Mouse (Mus musculus) lung, postnatal 0 days (tissue): Measurements from ENCODE around the gene Syn3. TPM values are rescaled to one million over a fixed set of nuclear protein-coding genes. Genes with fewer than 3 reads are reported as not detected.
A peak's percentile ranks its signal among the peaks of the same experiment; 100 is the strongest.
"Not testable (repeated sequence)": the region's sequence is repeated elsewhere in the genome, so short reads cannot be mapped to it uniquely, and the experiment has no call there.

Experiments used
- ATAC-seq: fragments of 200-750 bp; cut with Nextera tagmentation; 2 replicates; pipeline ENCODE4 v1.8.0; 2017; ENCODE audit warnings: moderate library complexity
- DNase-seq: peaks from one replicate; pipeline ENCODE4 v3.0.0-alpha.2; 2016; ENCODE audit warnings: low spot score
- H3K27ac ChIP-seq: fragments of 300-500 bp; sonication (generic); 2 replicates; pipeline ENCODE4 v1.5.1; 2014; ENCODE audit warnings: antibody characterized with exemption, mild to moderate bottlenecking, low read length, mixed read lengths
- H3K27me3 ChIP-seq: fragments of 300-500 bp; sonication (generic); replicated peaks from 2 replicates; pipeline ENCODE4 v1.6.1; 2014; ENCODE audit warnings: low read length, mixed read lengths; ENCODE audit not compliant: insufficient read depth
- H3K36me3 ChIP-seq: fragments of 300-500 bp; sonication (generic); 2 replicates; pipeline ENCODE4 v1.6.1; 2014; ENCODE audit warnings: low read length, mixed read lengths; ENCODE audit not compliant: insufficient read depth
- H3K4me1 ChIP-seq: fragments of 300-500 bp; sonication (generic); 2 replicates; pipeline ENCODE4 v1.6.1; 2014; ENCODE audit warnings: antibody characterized with exemption, low read depth, low read length, mixed read lengths; ENCODE audit not compliant: insufficient read depth
- H3K4me2 ChIP-seq: fragments of 300-500 bp; sonication (generic); replicated peaks from 2 replicates; pipeline ENCODE4 v1.6.1; 2014; ENCODE audit warnings: low read depth, mild to moderate bottlenecking, low read length, moderate library complexity, mixed read lengths
- H3K4me3 ChIP-seq: fragments of 300-500 bp; sonication (generic); 2 replicates; pipeline ENCODE4 v1.5.1; 2014; ENCODE audit warnings: low read depth, low read length
- H3K9ac ChIP-seq: fragments of 300-500 bp; sonication (generic); replicated peaks from 2 replicates; pipeline ENCODE4 v1.6.1; 2014; ENCODE audit warnings: low read depth, mild to moderate bottlenecking
- H3K9me3 ChIP-seq: fragments of 300-500 bp; sonication (generic); 2 replicates; pipeline ENCODE4 v1.6.1; 2016; ENCODE audit warnings: low read length, mixed read lengths
- CTCF ChIP-seq: IDR thresholded peaks from 2 replicates; pipeline ENCODE4 v1.5.1; 2016; ENCODE audit warnings: antibody characterized with exemption, mild to moderate bottlenecking
- EP300 ChIP-seq: IDR thresholded peaks from 2 replicates; pipeline ENCODE4 v1.6.1; 2016; ENCODE audit warnings: antibody characterized with exemption, mild to moderate bottlenecking, control low read depth
- WGBS: fragments of 180-500 bp; shearing (Covaris S2); extraction: QIAGEN DNeasy Blood & Tissue Kit; methylation state at CpG from one replicate; pipeline ENCODE4 v1.1.7; 2014; 5-methylcytosine and 5-hydroxymethylcytosine counted together
- polyA plus RNA-seq: library from polyadenylated mRNA; unstranded; fragments of >200 nt; fragmentation: Nextera tagmentation; extraction: Ambion mirVana; gene quantifications from 2 replicates; pipeline ENCODE4 v1.2.1, GENCODE M21; 2015

Gene Syn3
- polyA plus RNA-seq, 1 experiment from 2014 or later: 0.72 TPM

GRCm38 (mm10) chr10:86381150-86381921 lies 117.4 kb downstream of the Syn3 start:
- no peaks in the 10 kb centered on the region for H3K9me3 ChIP-seq
- H3K4me2 ChIP-seq: no peak overlapping the region
- no peaks in the 10 kb centered on the region for H3K27me3 ChIP-seq
- H3K9ac ChIP-seq: no peak overlapping the region
- no peak overlapping the region for H3K27ac ChIP-seq
- H3K4me3 ChIP-seq: no peak overlapping the region
- ATAC-seq (no peak), DNase-seq (no peak)
- no peaks in the 10 kb centered on the region for H3K36me3 ChIP-seq
- no peak for TF ChIP-seq CTCF
- TF ChIP-seq EP300: no peak
- 60% methylated on average over 9 of the region's 9 CpGs for WGBS
- no peaks in the 10 kb centered on the region for H3K4me1 ChIP-seq

GRCm38 (mm10) chr10:86380626-86381025 lies 118.1 kb downstream of the Syn3 start:
- 48% methylated on average over 2 of the region's 2 CpGs for WGBS
- Histone ChIP-seq H3K9ac (no peak overlapping the region), H3K4me3 (no peak overlapping the region), H3K4me2 (no peak overlapping the region), H3K4me1 (no peaks in the 10 kb centered on the region), H3K36me3 (no peaks in the 10 kb centered on the region), H3K27ac (no peak overlapping the region), H3K9me3 (no peaks in the 10 kb centered on the region), H3K27me3 (no peaks in the 10 kb centered on the region)
- no peak for TF ChIP-seq CTCF
- no peak for TF ChIP-seq EP300
- no peak for DNase-seq
- no peak for ATAC-seq

- TF ChIP-seq EP300: peak; percentile 25; the same call in 1 of the 2 replicates
- not testable (repeated sequence) for H3K9me3 ChIP-seq, H3K4me2 ChIP-seq, H3K4me1 ChIP-seq, H3K36me3 ChIP-seq, H3K27ac ChIP-seq, H3K9ac ChIP-seq, H3K4me3 ChIP-seq, H3K27me3 ChIP-seq
- DNase-seq: peak; percentile 60
- 58% methylated on average over 2 of the region's 2 CpGs for WGBS
- ATAC-seq: peak; percentile 77
These were observed 119.9 kb downstream of the Syn3 start for GRCm38 (mm10) chr10:86378803-86379202.

GRCm38 (mm10) chr10:86376392-86377185 lies 122.1 kb downstream of the Syn3 start:
- no peak for DNase-seq
- WGBS: 69% methylated on average over 8 of the region's 8 CpGs
- TF ChIP-seq EP300: no peak
- no peak for TF ChIP-seq CTCF

GRCm38 (mm10) chr10:86375903-86376302 lies 122.8 kb downstream of the Syn3 start:
- no peak overlapping the region for H3K27ac ChIP-seq
- no peaks in the 10 kb centered on the region for H3K27me3 ChIP-seq
- DNase-seq (no peak), ATAC-seq (peak; percentile 41; the same call in 1 of the 2 replicates)
- no peak for TF ChIP-seq EP300
- TF ChIP-seq CTCF: no peak
- H3K4me3 ChIP-seq: no peak overlapping the region
- no peak overlapping the region for H3K9ac ChIP-seq
- WGBS: 28% methylated on average over 11 of the region's 11 CpGs
- no peaks in the 10 kb centered on the region for H3K4me1 ChIP-seq
- H3K9me3 ChIP-seq: no peaks in the 10 kb centered on the region
- no peak overlapping the region for H3K4me2 ChIP-seq
- H3K36me3 ChIP-seq: no peaks in the 10 kb centered on the region

More at GRCm38 (mm10) chr10:86376392-86377185, 122.1 kb downstream of the Syn3 start:
- Histone ChIP-seq H3K4me2 (no peak overlapping the region), H3K27ac (no peak overlapping the region), H3K36me3 (no peaks in the 10 kb centered on the region), H3K4me1 (no peaks in the 10 kb centered on the region), H3K27me3 (no peaks in the 10 kb centered on the region), H3K4me3 (no peak overlapping the region), H3K9me3 (no peaks in the 10 kb centered on the region), H3K9ac (no peak overlapping the region)
- peak; percentile 67 for ATAC-seq

GRCm38 (mm10) chr10:86374061-86374460 lies 124.6 kb downstream of the Syn3 start:
- H3K27me3 ChIP-seq: no peaks in the 10 kb centered on the region
- H3K4me2 ChIP-seq: no peak overlapping the region
- H3K9ac ChIP-seq: no peak overlapping the region
- DNase-seq (no peak), ATAC-seq (no peak)
- H3K4me1 ChIP-seq: no peaks in the 10 kb centered on the region
- no peaks in the 10 kb centered on the region for H3K36me3 ChIP-seq
- H3K9me3 ChIP-seq: no peaks in the 10 kb centered on the region
- no peak overlapping the region for H3K27ac ChIP-seq
- 79% methylated on average over 2 of the region's 2 CpGs for WGBS
- TF ChIP-seq EP300 (no peak), CTCF (no peak)
- no peak overlapping the region for H3K4me3 ChIP-seq
